Mouse (Mus musculus): Measurements from ENCODE around the gene Mcm3. TPM values are rescaled to one million over a fixed set of nuclear protein-coding genes. Genes with fewer than 3 reads are reported as not detected.
"Not testable (repeated sequence)": the region's sequence is repeated elsewhere in the genome, so short reads cannot be mapped to it uniquely, and the experiment has no call there.

Mcm3 gene
- polyA plus RNA-seq, 1 experiment from 2014 or later = 207 TPM

DNA sequence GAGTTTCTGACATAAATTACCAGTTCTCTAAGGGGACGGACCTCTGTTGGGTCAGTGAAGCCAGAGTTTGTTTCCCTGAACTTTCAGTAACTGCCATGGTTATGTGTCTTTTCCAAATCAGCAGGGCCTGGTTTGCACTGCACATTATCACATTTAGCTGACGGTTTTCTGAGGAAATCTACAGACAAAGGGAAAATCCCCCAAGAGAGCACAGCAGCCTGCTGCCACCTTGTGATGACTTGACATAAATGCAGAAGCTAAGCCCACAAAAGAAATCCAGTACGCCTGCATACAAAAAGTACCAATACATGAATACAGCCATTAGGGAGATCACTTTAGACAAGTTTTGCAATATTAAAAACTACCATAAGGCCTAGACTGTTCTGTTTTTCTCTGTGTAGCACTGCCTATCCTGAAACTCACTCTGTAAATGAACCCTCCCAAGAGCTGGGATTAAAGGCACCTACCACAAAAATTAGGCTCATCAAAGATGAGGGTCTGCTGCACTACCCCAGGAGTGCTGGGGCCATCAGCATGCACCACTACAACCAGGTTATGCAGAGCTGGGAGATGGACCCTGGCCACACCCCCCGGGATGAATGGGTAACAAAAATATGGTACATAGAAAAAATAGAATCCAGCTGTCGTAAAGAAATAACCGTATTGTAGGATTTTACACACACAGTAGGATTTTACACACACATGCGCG lies 18.3 kb downstream of the Mcm3 start:
- Histone ChIP-seq H3K36me3 (ENCODE audit: insufficient read depth) (peaks cover 77% of the 10 kb centered on the region), H3K4me2 (no peak overlapping the region), H3K4me1 (ENCODE audit: insufficient read depth) (no peaks in the 10 kb centered on the region), H3K27me3 (ENCODE audit: insufficient read depth, low read length) (no peaks in the 10 kb centered on the region), H3K4me3 (ENCODE audit: low read depth, low read length) (no peak overlapping the region), H3K9me3 (ENCODE audit: low read depth, low read length) (no peaks in the 10 kb centered on the region), H3K9ac (no peak overlapping the region), H3K27ac (ENCODE audit: low read depth) (no peak overlapping the region)
- WGBS = 80% methylated on average over 8 of the region's 8 CpGs
- peak; percentile 18; the same call in 1 of the 2 replicates for ATAC-seq (ENCODE audit: insufficient read depth)
- TF ChIP-seq CTCF (IDR thresholded peaks at IDR 0.05; ENCODE audit: low read depth) = peak; percentile 55
- peak; percentile 70 for DNase-seq

DNA sequence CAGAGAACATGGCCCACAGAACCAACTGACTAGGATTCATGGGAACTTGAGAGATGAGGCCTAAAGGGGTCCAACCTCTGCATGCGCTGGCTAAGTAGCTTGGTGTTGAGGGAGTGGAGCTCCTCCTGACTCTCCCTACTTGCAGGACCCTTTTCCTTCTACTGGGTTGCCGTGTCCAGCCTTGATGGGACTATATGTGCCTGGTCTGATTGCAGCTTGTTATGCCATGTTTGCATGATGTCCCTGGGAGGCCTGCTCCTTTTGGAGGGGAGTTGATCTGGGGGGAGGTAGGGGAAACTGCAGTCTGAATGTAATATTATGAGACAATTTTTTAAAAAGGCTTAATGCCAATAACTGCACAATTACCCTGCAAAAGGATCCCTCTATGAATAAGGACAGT lies 18.8 kb downstream of the Mcm3 start:
- Histone ChIP-seq H3K4me2 (no peak overlapping the region), H3K36me3 (ENCODE audit: insufficient read depth) (peaks cover 72% of the 10 kb centered on the region), H3K4me3 (ENCODE audit: low read depth, low read length) (no peak overlapping the region), H3K9me3 (ENCODE audit: low read depth, low read length) (no peaks in the 10 kb centered on the region), H3K9ac (no peak overlapping the region), H3K4me1 (ENCODE audit: insufficient read depth) (no peaks in the 10 kb centered on the region), H3K27ac (ENCODE audit: low read depth) (no peak overlapping the region), H3K27me3 (ENCODE audit: insufficient read depth, low read length) (no peaks in the 10 kb centered on the region)
- DNase-seq (no peak), ATAC-seq (ENCODE audit: insufficient read depth) (no peak)
- TF ChIP-seq CTCF (IDR thresholded peaks at IDR 0.05; ENCODE audit: low read depth) = no peak
- WGBS = 93% methylated on average over 2 of the region's 2 CpGs

DNA sequence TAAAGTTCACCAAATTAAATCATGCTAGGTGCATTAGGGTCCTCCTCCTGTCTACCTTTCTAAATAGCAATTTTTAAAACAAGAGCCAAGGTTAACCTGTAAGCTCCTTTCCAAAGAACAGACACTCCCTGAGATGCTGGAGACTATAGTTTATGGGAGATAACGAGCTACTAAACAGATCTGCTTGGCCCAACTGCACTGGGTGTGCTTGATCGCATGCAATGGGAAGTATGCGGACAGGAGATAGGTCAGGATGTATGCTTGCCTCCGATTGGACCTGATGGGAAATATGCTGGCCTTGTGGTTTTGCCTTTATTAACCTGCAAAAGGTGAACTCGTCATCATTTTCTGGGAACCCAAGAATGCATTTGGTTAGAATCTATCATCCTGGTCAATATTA lies 24.9 kb downstream of the Mcm3 start:
- H3K9ac ChIP-seq = no peak overlapping the region
- ATAC-seq (ENCODE audit: insufficient read depth) (no peak), DNase-seq (no peak)
- no peaks in the 10 kb centered on the region for H3K27me3 ChIP-seq (ENCODE audit: insufficient read depth, low read length)
- H3K4me2 ChIP-seq = no peak overlapping the region
- H3K9me3 ChIP-seq (ENCODE audit: low read depth, low read length) = no peaks in the 10 kb centered on the region
- WGBS = 92% methylated on average over 5 of the region's 5 CpGs
- H3K4me1 ChIP-seq (ENCODE audit: insufficient read depth) = no peaks in the 10 kb centered on the region
- no peak overlapping the region for H3K4me3 ChIP-seq (ENCODE audit: low read depth, low read length)
- peaks cover 13% of the 10 kb centered on the region for H3K36me3 ChIP-seq (ENCODE audit: insufficient read depth)
- no peak overlapping the region for H3K27ac ChIP-seq (ENCODE audit: low read depth)
- TF ChIP-seq CTCF (IDR thresholded peaks at IDR 0.05; ENCODE audit: low read depth) = no peak

DNA sequence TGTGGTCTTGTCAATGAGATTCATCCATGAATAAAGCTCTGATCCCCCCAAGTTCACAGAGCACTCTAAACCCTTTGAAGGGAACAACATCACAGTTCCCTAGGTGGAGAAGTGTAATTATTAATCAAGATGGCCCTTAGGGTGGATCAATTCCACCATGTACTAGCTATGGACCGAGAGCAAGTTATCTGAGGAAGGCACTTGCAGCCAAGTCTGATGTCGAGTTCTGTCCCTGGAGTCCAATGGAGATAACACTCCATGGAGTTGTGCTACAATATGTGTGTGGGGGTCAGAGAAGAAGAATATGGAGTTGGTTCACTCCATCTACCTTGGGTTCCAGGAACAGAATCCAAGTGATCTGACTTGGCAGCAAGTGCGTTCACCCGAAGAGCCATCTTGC lies 25.4 kb downstream of the Mcm3 start:
- TF ChIP-seq CTCF (IDR thresholded peaks at IDR 0.05; ENCODE audit: low read depth) = no peak
- no peak for DNase-seq
- Histone ChIP-seq H3K27me3 (ENCODE audit: insufficient read depth, low read length) (no peaks in the 10 kb centered on the region), H3K27ac (ENCODE audit: low read depth) (no peak overlapping the region), H3K4me2 (no peak overlapping the region), H3K36me3 (ENCODE audit: insufficient read depth) (peaks cover 9% of the 10 kb centered on the region; the same call in 1 of the 2 replicates), H3K4me3 (ENCODE audit: low read depth, low read length) (no peak overlapping the region), H3K9ac (no peak overlapping the region), H3K9me3 (ENCODE audit: low read depth, low read length) (no peaks in the 10 kb centered on the region), H3K4me1 (ENCODE audit: insufficient read depth) (no peaks in the 10 kb centered on the region)
- 95% methylated on average over 4 of the region's 4 CpGs for WGBS
- no peak for ATAC-seq (ENCODE audit: insufficient read depth)

DNA sequence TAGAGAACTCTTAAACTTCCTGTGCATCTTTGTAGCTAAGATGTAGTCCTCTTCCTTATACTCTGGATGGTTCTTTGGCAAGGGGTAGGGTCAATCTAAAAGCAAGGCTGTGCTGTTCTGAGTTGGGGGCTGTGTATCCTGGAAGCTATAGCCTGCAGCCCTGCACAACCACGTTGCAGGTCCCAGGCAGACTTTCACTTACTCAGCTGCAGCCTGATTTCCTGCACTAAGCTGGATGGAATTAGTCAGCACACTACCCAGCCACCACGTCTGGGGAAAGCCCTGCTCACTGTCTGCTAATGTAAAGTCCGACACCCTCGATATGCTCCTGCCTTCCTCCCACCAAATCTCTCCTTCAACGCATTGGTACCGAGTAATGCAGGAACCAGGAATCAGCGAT lies 28.7 kb downstream of the Mcm3 start:
- no peak overlapping the region for H3K4me3 ChIP-seq (ENCODE audit: low read depth, low read length)
- H3K27ac ChIP-seq (ENCODE audit: low read depth) = no peak overlapping the region
- TF ChIP-seq CTCF (IDR thresholded peaks at IDR 0.05; ENCODE audit: low read depth) = no peak
- H3K9me3 ChIP-seq (ENCODE audit: low read depth, low read length) = no peaks in the 10 kb centered on the region
- WGBS = 66% methylated on average over 7 of the region's 7 CpGs
- DNase-seq (no peak), ATAC-seq (ENCODE audit: insufficient read depth) (no peak)
- H3K36me3 ChIP-seq (ENCODE audit: insufficient read depth) = no peaks in the 10 kb centered on the region
- no peaks in the 10 kb centered on the region for H3K4me1 ChIP-seq (ENCODE audit: insufficient read depth)
- H3K4me2 ChIP-seq = no peak overlapping the region
- no peaks in the 10 kb centered on the region for H3K27me3 ChIP-seq (ENCODE audit: insufficient read depth, low read length)
- no peak overlapping the region for H3K9ac ChIP-seq

DNA sequence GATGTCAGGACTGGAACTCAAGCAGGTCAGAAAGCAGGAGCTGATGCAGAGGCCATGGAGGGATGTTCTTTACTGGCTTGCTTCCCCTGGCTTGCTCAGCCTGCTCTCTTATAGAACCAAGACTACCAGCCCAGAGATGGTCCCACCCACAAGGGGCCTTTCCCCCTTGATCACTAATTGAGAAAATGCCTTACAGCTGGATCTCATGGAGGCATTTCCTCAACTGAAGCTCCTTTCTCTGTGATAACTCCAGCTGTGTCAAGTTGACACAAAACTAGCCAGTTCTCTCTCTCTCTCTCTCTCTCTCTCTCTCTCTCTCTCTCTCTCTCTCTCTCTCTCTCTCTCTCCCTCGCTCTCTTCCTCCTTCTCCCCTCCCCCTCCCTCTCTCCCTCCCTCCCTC lies 29.6 kb downstream of the Mcm3 start, which contains the start of gene Il17f:
TSS of gene Il17f (minus strand) at position 101 of the 400 bp plus-strand sequence.
- H3K4me1 ChIP-seq (ENCODE audit: insufficient read depth); DNase-seq; H3K27me3 ChIP-seq (ENCODE audit: insufficient read depth, low read length); H3K27ac ChIP-seq (ENCODE audit: low read depth); H3K4me2 ChIP-seq; H3K36me3 ChIP-seq (ENCODE audit: insufficient read depth); H3K9me3 ChIP-seq (ENCODE audit: low read depth, low read length); ATAC-seq (ENCODE audit: insufficient read depth); H3K4me3 ChIP-seq (ENCODE audit: low read depth, low read length); H3K9ac ChIP-seq: not testable (repeated sequence)
- 77% methylated on average over 1 of the region's 1 CpGs for WGBS

DNA sequence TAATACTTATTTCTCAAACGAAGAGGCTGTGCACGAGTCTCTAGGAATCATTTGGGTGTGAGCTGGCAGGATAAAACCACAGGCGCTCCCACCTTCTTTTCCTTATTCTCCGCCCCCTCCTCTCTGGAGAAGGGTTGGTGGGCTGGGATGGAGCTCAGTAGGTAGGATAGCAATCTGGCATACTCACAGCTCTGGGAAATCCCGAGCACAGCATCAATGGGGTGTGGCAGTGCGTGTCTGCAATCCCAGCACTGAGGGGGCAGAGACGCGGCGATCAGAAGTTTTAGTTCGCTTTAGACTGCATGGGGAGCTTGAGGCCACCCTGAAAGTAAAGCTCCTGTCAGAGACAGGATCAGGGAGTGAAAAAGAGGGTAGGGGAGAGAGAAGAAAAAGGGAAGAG lies 31.7 kb downstream of the Mcm3 start:
- DNase-seq = no peak
- 52% methylated on average over 10 of the region's 10 CpGs for WGBS
- no peak overlapping the region for H3K4me2 ChIP-seq
- H3K36me3 ChIP-seq (ENCODE audit: insufficient read depth) = no peaks in the 10 kb centered on the region
- no peak for ATAC-seq (ENCODE audit: insufficient read depth)
- no peaks in the 10 kb centered on the region for H3K9me3 ChIP-seq (ENCODE audit: low read depth, low read length)
- no peaks in the 10 kb centered on the region for H3K4me1 ChIP-seq (ENCODE audit: insufficient read depth)
- H3K9ac ChIP-seq = no peak overlapping the region
- TF ChIP-seq CTCF (IDR thresholded peaks at IDR 0.05; ENCODE audit: low read depth) = no peak
- H3K27ac ChIP-seq (ENCODE audit: low read depth) = no peak overlapping the region
- H3K27me3 ChIP-seq (ENCODE audit: insufficient read depth, low read length) = no peaks in the 10 kb centered on the region
- no peak overlapping the region for H3K4me3 ChIP-seq (ENCODE audit: low read depth, low read length)
